Mouse (Mus musculus) small intestine, adult 2 months (tissue): ENCODE measurements around the gene Syk. TPM values are rescaled to one million over a fixed set of nuclear protein-coding genes. Genes with fewer than 3 reads are reported as not detected.

ENCODE experiments used
- H3K27ac ChIP-seq: fragments of 200-500 bp; 2 replicates; pipeline ENCODE4 v1.5.1; 2012; ENCODE audit warnings: low read depth, low read length, control low read depth, inconsistent platforms; ENCODE audit not compliant: insufficient read depth
- H3K27me3 ChIP-seq: fragments of 200-500 bp; 2 replicates; pipeline ENCODE4 v1.6.1; 2012; ENCODE audit warnings: mild to moderate bottlenecking, moderate library complexity, low read length, inconsistent platforms; ENCODE audit not compliant: control insufficient read depth, insufficient read depth
- H3K36me3 ChIP-seq: fragments of 200-500 bp; 2 replicates; pipeline ENCODE4 v1.6.1; 2012; ENCODE audit warnings: mild to moderate bottlenecking, low read length, control low read depth, inconsistent platforms; ENCODE audit not compliant: control insufficient read depth, insufficient read depth
- H3K4me1 ChIP-seq: fragments of 200-500 bp; 2 replicates; pipeline ENCODE4 v1.6.1; 2012; ENCODE audit warnings: low read length, inconsistent platforms, mixed read lengths; ENCODE audit not compliant: control insufficient read depth, insufficient read depth, insufficient read length
- H3K4me3 ChIP-seq: fragments of 200-500 bp; 2 replicates; pipeline ENCODE4 v1.5.1; 2012; ENCODE audit warnings: low read depth, mild to moderate bottlenecking, control low read depth, inconsistent platforms, low read length, moderate library complexity
- CTCF ChIP-seq: fragments of 200-500 bp; IDR thresholded peaks from 2 replicates; pipeline ENCODE4 v1.5.1; 2012; ENCODE audit warnings: low read depth, mild to moderate bottlenecking, control low read depth, inconsistent platforms, low read length, moderate library complexity, mixed read lengths; ENCODE audit not compliant: insufficient replicate concordance, insufficient read length; ENCODE audit errors: extremely low read depth
- POLR2A ChIP-seq: fragments of 200-500 bp; IDR thresholded peaks from 2 replicates; pipeline ENCODE4 v1.6.1; 2012; ENCODE audit warnings: low read depth, mild to moderate bottlenecking, control low read depth, inconsistent platforms, low read length, moderate library complexity
- WGBS: fragments of 180-500 bp; shearing (Covaris S2); methylation state at CpG from one replicate; pipeline ENCODE4 v1.1.7; 2018; 5-methylcytosine and 5-hydroxymethylcytosine counted together
- polyA plus RNA-seq: library from polyadenylated mRNA; depleted of rRNA; stranded (reverse); fragments of >200 nt; gene quantifications from 2 replicates; pipeline ENCODE4 v1.2.3, GENCODE M21; 2012

Syk gene
- polyA plus RNA-seq, 1 experiment, result 8.3 TPM

- Histone ChIP-seq H3K36me3 (peaks cover 6% of the 10 kb centered on the region), H3K27me3 (no peaks in the 10 kb centered on the region), H3K27ac (no peak overlapping the region), H3K4me3 (no peak overlapping the region), H3K4me1 (no peaks in the 10 kb centered on the region)
- TF ChIP-seq POLR2A (no peak), CTCF (no peak)
- 42% methylated on average over 4 of the region's 4 CpGs for WGBS
These were observed 48.7 kb downstream of the Syk start for GRCm38 (mm10) chr13:52631624-52632023.

GRCm38 (mm10) chr13:52635484-52635883, 52.5 kb downstream of the Syk start:
- Histone ChIP-seq H3K36me3 (peaks cover 15% of the 10 kb centered on the region), H3K4me1 (no peaks in the 10 kb centered on the region), H3K27ac (no peak overlapping the region), H3K4me3 (no peak overlapping the region), H3K27me3 (no peaks in the 10 kb centered on the region)
- 80% methylated on average over 3 of the region's 3 CpGs for WGBS
- TF ChIP-seq POLR2A (no peak), CTCF (no peak)

GRCm38 (mm10) chr13:52636176-52636748, 53.3 kb downstream of the Syk start:
- H3K4me3 ChIP-seq, result no peak overlapping the region
- H3K27ac ChIP-seq, result no peak overlapping the region
- H3K27me3 ChIP-seq, result no peaks in the 10 kb centered on the region
- peaks cover 16% of the 10 kb centered on the region for H3K36me3 ChIP-seq
- 87% methylated on average over 10 of the region's 10 CpGs for WGBS
- H3K4me1 ChIP-seq, result no peaks in the 10 kb centered on the region
- no peak for TF ChIP-seq CTCF
- TF ChIP-seq POLR2A, result no peak

- TF ChIP-seq POLR2A (no peak), CTCF (no peak)
- Histone ChIP-seq H3K27ac (no peak overlapping the region), H3K27me3 (no peaks in the 10 kb centered on the region), H3K36me3 (peaks cover 15% of the 10 kb centered on the region), H3K4me3 (no peak overlapping the region), H3K4me1 (no peaks in the 10 kb centered on the region)
- 87% methylated on average over 3 of the region's 3 CpGs for WGBS
These were observed 63.6 kb downstream of the Syk start for GRCm38 (mm10) chr13:52646566-52646965.

- 78% methylated on average over 11 of the region's 11 CpGs for WGBS
- Histone ChIP-seq H3K27me3 (no peaks in the 10 kb centered on the region), H3K36me3 (peaks cover 6% of the 10 kb centered on the region), H3K4me1 (no peaks in the 10 kb centered on the region), H3K27ac (no peak overlapping the region), H3K4me3 (no peak overlapping the region)
- TF ChIP-seq POLR2A (no peak), CTCF (no peak)
These were observed 65.2 kb downstream of the Syk start for GRCm38 (mm10) chr13:52647996-52648712.

GRCm38 (mm10) chr13:52649791-52650418, 66.9 kb downstream of the Syk start:
- no peaks in the 10 kb centered on the region for H3K27me3 ChIP-seq
- 95% methylated on average over 6 of the region's 6 CpGs for WGBS
- H3K27ac ChIP-seq, result no peak overlapping the region
- TF ChIP-seq CTCF, result no peak
- no peak for TF ChIP-seq POLR2A
- 0 out of 2 replicates have a peak, but pooled peaks cover 3% of the 10 kb centered on the region for H3K36me3 ChIP-seq
- H3K4me1 ChIP-seq, result no peaks in the 10 kb centered on the region
- H3K4me3 ChIP-seq, result no peak overlapping the region
